Mouse (Mus musculus): ENCODE data around the gene Gatc.

DNA sequence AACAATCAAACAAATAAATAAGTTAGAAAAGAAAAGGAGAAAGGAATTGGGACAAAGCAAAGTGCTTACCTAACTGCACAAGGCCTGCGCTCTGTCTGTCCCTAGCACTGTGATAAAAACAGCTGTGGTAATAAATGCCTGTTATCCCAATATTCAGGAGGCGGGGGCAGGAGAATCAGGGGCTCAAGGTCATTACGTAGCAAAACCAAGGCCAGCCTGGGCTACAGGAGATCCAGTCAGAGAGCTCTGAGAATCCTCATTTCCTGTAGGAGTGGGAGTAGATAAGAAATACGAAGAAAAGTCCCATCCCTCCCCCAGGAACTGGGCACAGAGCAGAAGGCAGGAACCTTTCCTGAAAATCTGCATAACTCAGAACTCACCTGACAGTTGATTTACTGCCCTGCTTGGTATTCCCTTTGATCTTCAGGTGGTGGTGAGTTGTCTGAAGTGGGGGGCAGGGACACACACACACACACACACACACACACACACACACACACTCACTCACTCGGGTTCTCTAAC, 18.9 kb upstream of the Gatc start:
- TF ChIP-seq CTCF (IDR thresholded peaks at IDR 0.05; ENCODE audit: borderline replicate concordance, insufficient read depth, low read depth, low read length), result no peak
- no peak for TF ChIP-seq POLR2A (IDR thresholded peaks at IDR 0.05; ENCODE audit: borderline replicate concordance, insufficient read depth, low read length)
